Mouse (Mus musculus): Measurements from ENCODE around the gene BC035044. TPM values are rescaled to one million over a fixed set of nuclear protein-coding genes. Genes with fewer than 3 reads are reported as not detected.
"Not testable (repeated sequence)": the region's sequence is repeated elsewhere in the genome, so short reads cannot be mapped to it uniquely, and the experiment has no call there.

The BC035044 gene
- polyA plus RNA-seq (2014; fragmentation: Nextera tagmentation; extraction: Ambion mirVana): 0.19 and 0.36 TPM in 2 replicates

DNA sequence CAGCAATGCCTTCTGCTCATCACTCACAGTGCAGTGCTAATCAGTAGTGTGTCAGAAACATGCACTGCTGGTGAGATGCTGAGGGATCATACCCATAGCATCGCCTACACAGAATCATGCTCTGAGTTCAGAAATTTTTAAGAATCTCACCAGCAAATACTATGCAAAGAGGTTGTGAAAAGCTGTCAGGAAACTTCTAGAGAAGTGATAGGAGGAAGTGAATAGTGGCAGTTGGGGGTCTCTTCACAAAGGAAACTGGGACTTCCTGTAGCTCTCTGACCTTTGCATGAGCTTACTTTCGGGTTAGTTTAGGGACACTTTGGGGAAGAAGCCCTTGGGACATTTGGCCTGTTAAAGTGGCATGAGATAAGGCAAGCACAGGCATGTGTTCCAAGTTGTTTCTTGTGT lies at the start of gene BC035044:
Gene BC035044 (minus strand): TSS at position 179 of the 408 bp plus-strand sequence.
- H3K36me3 ChIP-seq (ENCODE audit: control insufficient read depth, insufficient read depth, low read length): no peaks in the 10 kb centered on the region
- H3K27me3 ChIP-seq (ENCODE audit: control insufficient read depth, insufficient read depth, low read length): no peaks in the 10 kb centered on the region
- ATAC-seq (ENCODE audit: low FRiP score, low TSS enrichment) (no peak), DNase-seq (no peak)
- no peaks in the 10 kb centered on the region for H3K4me1 ChIP-seq (ENCODE audit: control insufficient read depth, insufficient read depth, low read length)
- no peak within 1 kb of the TSS for H3K4me3 ChIP-seq (replicated peaks; ENCODE audit: low read depth, low read length)
- WGBS: 81% methylated on average over 2 of the region's 2 CpGs
- no peak within 1 kb of the TSS for H3K4me2 ChIP-seq (ENCODE audit: low read length)
- no peaks in the 10 kb centered on the region for H3K9me3 ChIP-seq (ENCODE audit: control insufficient read depth, low read length)
- H3K9ac ChIP-seq (replicated peaks; ENCODE audit: low read length): no peak within 1 kb of the TSS
- H3K27ac ChIP-seq (replicated peaks; ENCODE audit: low read depth, low read length): no peak within 1 kb of the TSS

DNA sequence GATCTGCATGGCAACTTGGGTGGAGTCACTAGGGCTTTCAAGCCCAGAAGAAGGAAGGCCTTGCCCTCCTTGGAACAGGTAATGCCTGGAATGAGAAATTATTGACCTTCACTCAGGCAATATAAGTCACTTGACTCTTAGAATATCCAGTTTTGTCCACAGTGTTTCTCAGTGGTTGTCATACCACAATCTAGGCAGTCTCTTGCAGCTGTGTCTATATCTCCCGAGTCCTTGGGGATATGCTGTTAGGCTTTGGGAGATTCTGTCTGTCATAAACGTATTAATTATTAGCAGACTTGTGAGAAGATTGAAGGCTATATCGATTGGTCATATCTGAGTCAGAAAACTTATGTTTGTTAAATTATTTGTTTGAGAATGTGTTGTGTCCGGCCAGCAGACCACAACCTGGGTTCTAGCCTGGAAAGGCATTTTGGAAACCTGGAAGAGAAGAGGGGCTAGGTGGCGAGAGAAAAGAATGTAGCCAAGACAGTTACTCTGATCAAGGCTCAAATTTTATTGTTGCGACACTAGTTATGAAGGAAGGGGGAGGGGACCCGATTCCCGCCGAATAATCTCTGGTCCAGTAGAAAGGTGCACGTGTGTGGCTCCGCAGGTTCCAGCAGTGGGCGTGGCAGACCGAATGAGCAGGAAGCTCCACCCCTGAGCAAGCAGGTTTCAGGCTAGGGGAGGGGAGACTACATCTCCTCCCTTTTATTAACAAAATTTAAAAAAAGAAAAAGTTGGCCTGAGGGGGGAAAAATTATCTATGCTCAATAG lies 45.2 kb upstream of the BC035044 start:
- not testable (repeated sequence) for H3K4me1 ChIP-seq (ENCODE audit: control insufficient read depth, insufficient read depth, low read length); H3K9ac ChIP-seq (replicated peaks; ENCODE audit: low read length); H3K27me3 ChIP-seq (ENCODE audit: control insufficient read depth, insufficient read depth, low read length); H3K4me3 ChIP-seq (replicated peaks; ENCODE audit: low read depth, low read length); H3K36me3 ChIP-seq (ENCODE audit: control insufficient read depth, insufficient read depth, low read length); ATAC-seq (ENCODE audit: low FRiP score, low TSS enrichment); H3K4me2 ChIP-seq (ENCODE audit: low read length); H3K9me3 ChIP-seq (ENCODE audit: control insufficient read depth, low read length); H3K27ac ChIP-seq (replicated peaks; ENCODE audit: low read depth, low read length); DNase-seq
- 94% methylated on average over 4 of the region's 13 CpGs for WGBS

- not testable (repeated sequence) for DNase-seq; H3K27ac ChIP-seq (replicated peaks; ENCODE audit: low read depth, low read length); H3K36me3 ChIP-seq (ENCODE audit: control insufficient read depth, insufficient read depth, low read length); H3K9me3 ChIP-seq (ENCODE audit: control insufficient read depth, low read length); H3K27me3 ChIP-seq (ENCODE audit: control insufficient read depth, insufficient read depth, low read length); ATAC-seq (ENCODE audit: low FRiP score, low TSS enrichment); H3K4me3 ChIP-seq (replicated peaks; ENCODE audit: low read depth, low read length); H3K4me1 ChIP-seq (ENCODE audit: control insufficient read depth, insufficient read depth, low read length); H3K9ac ChIP-seq (replicated peaks; ENCODE audit: low read length); H3K4me2 ChIP-seq (ENCODE audit: low read length)
- WGBS: 96% methylated on average over 4 of the region's 4 CpGs
Measured at GRCm38 (mm10) chr6:128934081-128934480, 43.2 kb upstream of the BC035044 start, which contains the start of gene Clec2g. TSS of gene Clec2g (plus strand) at chr6:128934381.

GRCm38 (mm10) chr6:128933050-128933449 lies 42.1 kb upstream of the BC035044 start:
- no peaks in the 10 kb centered on the region for H3K9me3 ChIP-seq (ENCODE audit: control insufficient read depth, low read length)
- no peak overlapping the region for H3K9ac ChIP-seq (replicated peaks; ENCODE audit: low read length)
- H3K4me1 ChIP-seq (ENCODE audit: control insufficient read depth, insufficient read depth, low read length): no peaks in the 10 kb centered on the region
- no peak overlapping the region for H3K4me2 ChIP-seq (ENCODE audit: low read length)
- DNase-seq (peak; percentile 1), ATAC-seq (ENCODE audit: low FRiP score, low TSS enrichment) (no peak)
- H3K27me3 ChIP-seq (ENCODE audit: control insufficient read depth, insufficient read depth, low read length): no peaks in the 10 kb centered on the region
- no peaks in the 10 kb centered on the region for H3K36me3 ChIP-seq (ENCODE audit: control insufficient read depth, insufficient read depth, low read length)
- 83% methylated on average over 2 of the region's 2 CpGs for WGBS
- no peak overlapping the region for H3K27ac ChIP-seq (replicated peaks; ENCODE audit: low read depth, low read length)
- H3K4me3 ChIP-seq (replicated peaks; ENCODE audit: low read depth, low read length): no peak overlapping the region

DNA sequence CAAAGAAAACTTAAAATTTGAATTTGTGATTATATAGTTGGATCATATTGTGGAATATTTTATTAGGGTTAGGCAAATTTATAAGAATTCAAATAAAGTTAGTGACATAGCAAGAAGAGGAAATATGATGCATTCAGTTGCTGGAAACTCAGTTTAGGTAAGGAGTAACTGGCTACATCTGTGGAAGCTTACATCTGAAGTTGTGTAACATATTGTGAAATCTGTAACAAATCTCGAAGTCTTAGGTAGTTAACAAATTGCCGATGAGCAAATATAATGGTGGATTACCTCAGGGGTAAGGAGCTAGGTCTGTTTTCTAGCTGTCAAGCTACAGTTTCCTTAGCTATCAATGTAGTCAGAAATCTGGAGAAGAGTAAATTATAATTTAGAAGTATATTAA lies 26.4 kb upstream of the BC035044 start:
- H3K4me1 ChIP-seq (ENCODE audit: control insufficient read depth, insufficient read depth, low read length): no peaks in the 10 kb centered on the region
- 92% methylated on average over 2 of the region's 2 CpGs for WGBS
- no peaks in the 10 kb centered on the region for H3K27me3 ChIP-seq (ENCODE audit: control insufficient read depth, insufficient read depth, low read length)
- H3K9ac ChIP-seq (replicated peaks; ENCODE audit: low read length): no peak overlapping the region
- H3K4me2 ChIP-seq (ENCODE audit: low read length): no peak overlapping the region
- no peak overlapping the region for H3K4me3 ChIP-seq (replicated peaks; ENCODE audit: low read depth, low read length)
- no peak overlapping the region for H3K27ac ChIP-seq (replicated peaks; ENCODE audit: low read depth, low read length)
- H3K9me3 ChIP-seq (ENCODE audit: control insufficient read depth, low read length): no peaks in the 10 kb centered on the region
- no peak for DNase-seq
- no peak for ATAC-seq (ENCODE audit: low FRiP score, low TSS enrichment)
- H3K36me3 ChIP-seq (ENCODE audit: control insufficient read depth, insufficient read depth, low read length): no peaks in the 10 kb centered on the region

GRCm38 (mm10) chr6:128913598-128914254 lies 22.8 kb upstream of the BC035044 start:
- Histone ChIP-seq H3K27ac (replicated peaks; ENCODE audit: low read depth, low read length) (no peak overlapping the region), H3K9ac (replicated peaks; ENCODE audit: low read length) (no peak overlapping the region), H3K27me3 (ENCODE audit: control insufficient read depth, insufficient read depth, low read length) (no peaks in the 10 kb centered on the region), H3K4me2 (ENCODE audit: low read length) (no peak overlapping the region), H3K4me3 (replicated peaks; ENCODE audit: low read depth, low read length) (no peak overlapping the region), H3K36me3 (ENCODE audit: control insufficient read depth, insufficient read depth, low read length) (no peaks in the 10 kb centered on the region), H3K4me1 (ENCODE audit: control insufficient read depth, insufficient read depth, low read length) (no peaks in the 10 kb centered on the region), H3K9me3 (ENCODE audit: control insufficient read depth, low read length) (no peaks in the 10 kb centered on the region)
- DNase-seq: no peak
- 91% methylated on average over 2 of the region's 2 CpGs for WGBS
- ATAC-seq (ENCODE audit: low FRiP score, low TSS enrichment): no peak

DNA sequence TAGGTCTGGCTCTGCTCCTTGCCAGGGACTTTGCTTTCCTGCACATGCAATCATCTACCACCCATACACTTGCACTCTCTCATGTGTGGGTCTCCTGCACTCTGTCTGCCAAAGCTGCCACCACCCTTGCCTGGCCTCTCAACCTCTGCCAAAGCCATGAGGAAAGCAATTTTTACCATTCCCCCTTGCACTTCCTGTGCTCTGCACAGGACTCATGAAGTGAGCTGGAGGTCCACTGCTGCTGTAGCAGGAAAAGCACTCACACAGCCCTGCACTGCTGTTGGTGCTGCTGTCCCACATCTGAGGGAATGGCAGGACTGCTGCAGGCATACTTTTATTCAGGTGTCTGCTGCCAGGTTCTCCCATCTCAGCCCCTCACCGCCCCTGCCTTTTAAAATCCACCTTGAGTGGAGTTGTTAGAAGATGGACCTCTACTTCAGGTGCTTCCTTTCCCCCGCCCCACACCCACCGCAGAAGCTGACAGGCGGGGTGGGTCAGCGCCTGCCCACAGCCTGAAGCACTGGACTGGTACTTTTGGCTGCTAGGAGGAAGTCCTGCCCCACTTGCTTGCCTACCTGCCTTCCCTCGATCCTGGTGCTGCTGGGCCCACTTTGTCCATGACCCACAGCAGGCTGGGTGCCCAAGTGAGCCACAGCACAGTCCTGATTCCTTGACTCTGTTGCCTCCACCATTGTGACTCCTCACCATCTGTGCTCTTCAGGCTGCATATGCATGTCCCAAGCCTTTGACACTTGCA lies 10.0 kb upstream of the BC035044 start:
- not testable (repeated sequence) for H3K27me3 ChIP-seq (ENCODE audit: control insufficient read depth, insufficient read depth, low read length); H3K9ac ChIP-seq (replicated peaks; ENCODE audit: low read length); H3K9me3 ChIP-seq (ENCODE audit: control insufficient read depth, low read length); DNase-seq; H3K4me2 ChIP-seq (ENCODE audit: low read length); H3K4me3 ChIP-seq (replicated peaks; ENCODE audit: low read depth, low read length); H3K36me3 ChIP-seq (ENCODE audit: control insufficient read depth, insufficient read depth, low read length); H3K27ac ChIP-seq (replicated peaks; ENCODE audit: low read depth, low read length); H3K4me1 ChIP-seq (ENCODE audit: control insufficient read depth, insufficient read depth, low read length); ATAC-seq (ENCODE audit: low FRiP score, low TSS enrichment)
- 91% methylated on average over 6 of the region's 6 CpGs for WGBS

- H3K4me2 ChIP-seq (ENCODE audit: low read length): no peak overlapping the region
- 87% methylated on average over 2 of the region's 2 CpGs for WGBS
- H3K4me3 ChIP-seq (replicated peaks; ENCODE audit: low read depth, low read length): no peak overlapping the region
- no peak overlapping the region for H3K9ac ChIP-seq (replicated peaks; ENCODE audit: low read length)
- no peaks in the 10 kb centered on the region for H3K9me3 ChIP-seq (ENCODE audit: control insufficient read depth, low read length)
- H3K4me1 ChIP-seq (ENCODE audit: control insufficient read depth, insufficient read depth, low read length): no peaks in the 10 kb centered on the region
- ATAC-seq (ENCODE audit: low FRiP score, low TSS enrichment): no peak
- H3K27me3 ChIP-seq (ENCODE audit: control insufficient read depth, insufficient read depth, low read length): no peaks in the 10 kb centered on the region
- H3K36me3 ChIP-seq (ENCODE audit: control insufficient read depth, insufficient read depth, low read length): no peaks in the 10 kb centered on the region
- DNase-seq: no peak
- H3K27ac ChIP-seq (replicated peaks; ENCODE audit: low read depth, low read length): no peak overlapping the region
Measured at GRCm38 (mm10) chr6:128900044-128900443, 9.1 kb upstream of the BC035044 start.

Data from midbrain, embryonic 14.5 days (tissue).